Mouse (Mus musculus) heart, embryonic 14.5 days (tissue): ENCODE results near the gene Mamld1. TPM values are rescaled to one million over a fixed set of nuclear protein-coding genes. Genes with fewer than 3 reads are reported as not detected.
A peak's percentile ranks its signal among the peaks of the same experiment; 100 is the strongest.

Source experiments
- ATAC-seq: fragments of 200-750 bp; cut with Nextera tagmentation; 2 replicates; pipeline ENCODE4 v1.8.0; 2017; ENCODE audit warnings: low read depth, moderate TSS enrichment; ENCODE audit not compliant: insufficient number of reproducible peaks, insufficient read depth, low FRiP score
- H3K27ac ChIP-seq, 2 experiments: fragments of 200-500 bp in 1 of 2; fragments of 300-500 bp in 1 of 2; sonication (generic) in 1 of 2; replicated peaks in 1 of 2; 2 replicates each; pipeline ENCODE4 v1.5.1; 2012 to 2014; ENCODE audit warnings: low read depth in 2 of 2, low read length in 2 of 2, control low read depth in 1 of 2, mild to moderate bottlenecking in 1 of 2, mixed read lengths in 1 of 2; ENCODE audit not compliant: control insufficient read depth in 1 of 2, insufficient read depth in 1 of 2
- H3K27me3 ChIP-seq: fragments of 300-500 bp; sonication (generic); 2 replicates; pipeline ENCODE4 v1.6.1; 2014; ENCODE audit warnings: mild to moderate bottlenecking, low read length, control low read depth; ENCODE audit not compliant: control insufficient read depth, insufficient read depth
- H3K36me3 ChIP-seq: fragments of 300-500 bp; sonication (generic); 2 replicates; pipeline ENCODE4 v1.6.1; 2014; ENCODE audit warnings: mild to moderate bottlenecking, control low read depth, low read length, mixed read lengths; ENCODE audit not compliant: control insufficient read depth, insufficient read depth
- H3K4me1 ChIP-seq, 2 experiments: fragments of 200-500 bp in 1 of 2; fragments of 300-500 bp in 1 of 2; sonication (generic) in 1 of 2; 2 replicates each; pipeline ENCODE4 v1.6.1; 2012 to 2014; ENCODE audit warnings: low read length in 2 of 2, control low read depth in 1 of 2, mixed read lengths in 1 of 2; ENCODE audit not compliant: control insufficient read depth in 2 of 2, insufficient read depth in 2 of 2
- H3K4me2 ChIP-seq: fragments of 300-500 bp; sonication (generic); 2 replicates; pipeline ENCODE4 v1.6.1; 2014; ENCODE audit warnings: mild to moderate bottlenecking, low read length
- H3K4me3 ChIP-seq, 2 experiments: fragments of 200-500 bp in 1 of 2; fragments of 300-500 bp in 1 of 2; sonication (generic) in 1 of 2; 2 replicates each; pipeline ENCODE4 v1.5.1; 2012 to 2014; ENCODE audit warnings: low read length in 2 of 2, mild to moderate bottlenecking in 2 of 2, control low read depth in 1 of 2, low read depth in 1 of 2, moderate library complexity in 1 of 2; ENCODE audit not compliant: control insufficient read depth in 1 of 2, insufficient read depth in 1 of 2
- H3K9ac ChIP-seq: fragments of 300-500 bp; sonication (generic); 2 replicates; pipeline ENCODE4 v1.6.1; 2014; ENCODE audit warnings: mild to moderate bottlenecking, low read length
- H3K9me3 ChIP-seq: fragments of 300-500 bp; sonication (generic); 2 replicates; pipeline ENCODE4 v1.6.1; 2016; ENCODE audit warnings: low read length, control low read depth; ENCODE audit not compliant: control insufficient read depth
- WGBS: fragments of 180-500 bp; shearing (Covaris S2); extraction: QIAGEN DNeasy Blood & Tissue Kit; methylation state at CpG from one replicate; pipeline ENCODE4 v1.1.7; 2014; 5-methylcytosine and 5-hydroxymethylcytosine counted together
- polyA plus RNA-seq: library from polyadenylated mRNA; unstranded; fragments of >200 nt; fragmentation: Nextera tagmentation; extraction: Ambion mirVana; gene quantifications from 2 replicates; pipeline ENCODE4 v1.2.1, GENCODE M21; 2014

Mamld1 gene
- polyA plus RNA-seq, 1 experiment from 2014 or later, result 7.4 TPM

GRCm38 (mm10) chrX:71149441-71150050, 99.5 kb downstream of the Mamld1 start:
- Histone ChIP-seq H3K4me3 (no peak overlapping the region), H3K36me3 (no peaks in the 10 kb centered on the region), H3K4me2 (no peak overlapping the region), H3K27ac (peak overlapping the region; percentile 27 to 37; a peak in 2 of 4 replicates), H3K4me1 (no peaks in the 10 kb centered on the region; a peak in 1 of 4 replicates), H3K27me3 (no peaks in the 10 kb centered on the region), H3K9me3 (no peaks in the 10 kb centered on the region), H3K9ac (no peak overlapping the region)
- 38% methylated on average over 1 of the region's 1 CpGs for WGBS
- no peak; the same call in 1 of the 2 replicates for ATAC-seq

GRCm38 (mm10) chrX:71150551-71151001, 100.5 kb downstream of the Mamld1 start:
- no peaks in the 10 kb centered on the region for H3K27me3 ChIP-seq
- no peak overlapping the region for H3K4me3 ChIP-seq
- 60% methylated on average over 4 of the region's 4 CpGs for WGBS
- H3K36me3 ChIP-seq, result no peaks in the 10 kb centered on the region
- no peak overlapping the region for H3K4me2 ChIP-seq
- ATAC-seq, result no peak
- H3K4me1 ChIP-seq, result no peaks in the 10 kb centered on the region; a peak in 1 of 4 replicates
- H3K27ac ChIP-seq, result no peak overlapping the region
- no peak overlapping the region for H3K9ac ChIP-seq
- H3K9me3 ChIP-seq, result no peaks in the 10 kb centered on the region

GRCm38 (mm10) chrX:71181526-71181925, 131.5 kb downstream of the Mamld1 start:
- no peak overlapping the region for H3K4me2 ChIP-seq
- H3K27ac ChIP-seq, result no peak overlapping the region
- 82% methylated on average over 3 of the region's 3 CpGs for WGBS
- no peak overlapping the region for H3K9ac ChIP-seq
- H3K4me3 ChIP-seq, result no peak overlapping the region
- no peaks in the 10 kb centered on the region for H3K4me1 ChIP-seq
- H3K9me3 ChIP-seq, result no peaks in the 10 kb centered on the region
- H3K27me3 ChIP-seq, result no peaks in the 10 kb centered on the region
- ATAC-seq, result no peak
- no peaks in the 10 kb centered on the region for H3K36me3 ChIP-seq

GRCm38 (mm10) chrX:71183671-71184070, 133.6 kb downstream of the Mamld1 start:
- ATAC-seq, result no peak
- no peaks in the 10 kb centered on the region for H3K27me3 ChIP-seq
- no peak overlapping the region for H3K4me3 ChIP-seq
- 87% methylated on average over 4 of the region's 4 CpGs for WGBS
- H3K4me2 ChIP-seq, result no peak overlapping the region
- no peaks in the 10 kb centered on the region for H3K4me1 ChIP-seq
- no peak overlapping the region for H3K27ac ChIP-seq
- H3K9me3 ChIP-seq, result no peaks in the 10 kb centered on the region
- H3K36me3 ChIP-seq, result no peaks in the 10 kb centered on the region
- no peak overlapping the region for H3K9ac ChIP-seq

- H3K27ac ChIP-seq, result no peak overlapping the region
- H3K9me3 ChIP-seq, result no peaks in the 10 kb centered on the region
- H3K9ac ChIP-seq, result no peak overlapping the region
- H3K4me1 ChIP-seq, result no peaks in the 10 kb centered on the region
- H3K4me2 ChIP-seq, result no peak overlapping the region
- 89% methylated on average over 1 of the region's 1 CpGs for WGBS
- no peak for ATAC-seq
- no peaks in the 10 kb centered on the region for H3K27me3 ChIP-seq
- H3K4me3 ChIP-seq, result no peak overlapping the region
- H3K36me3 ChIP-seq, result no peaks in the 10 kb centered on the region
These were observed 136.3 kb downstream of the Mamld1 start for GRCm38 (mm10) chrX:71186396-71186795.

GRCm38 (mm10) chrX:71204776-71205175, 154.7 kb downstream of the Mamld1 start:
- Histone ChIP-seq H3K9me3 (no peaks in the 10 kb centered on the region), H3K4me3 (no peak overlapping the region), H3K9ac (no peak overlapping the region), H3K27ac (no peak overlapping the region), H3K4me2 (no peak overlapping the region), H3K36me3 (no peaks in the 10 kb centered on the region), H3K4me1 (no peaks in the 10 kb centered on the region), H3K27me3 (no peaks in the 10 kb centered on the region)
- 54% methylated on average over 2 of the region's 2 CpGs for WGBS
- no peak for ATAC-seq

Other genes starting within 250 kb of the Mamld1 start
- 5.4 and 5.7 TPM in 2 replicates for gene Mtm1, start 160.5 kb downstream of the Mamld1 start, polyA plus RNA-seq